Mouse (Mus musculus) embryonic facial prominence, embryonic 10.5 days (tissue): ENCODE measurements around the gene Mak. TPM values are rescaled to one million over a fixed set of nuclear protein-coding genes. Genes with fewer than 3 reads are reported as not detected.

ENCODE experiments used
- DNase-seq: peaks from one replicate; pipeline ENCODE4 v3.0.0-alpha.2; 2017; ENCODE audit warnings: low spot score
- H3K27ac ChIP-seq: fragments of 300-500 bp; sonication (generic); replicated peaks from 2 replicates; pipeline ENCODE4 v1.5.1; 2016; ENCODE audit warnings: mild to moderate bottlenecking
- H3K27me3 ChIP-seq: fragments of 300-500 bp; sonication (generic); replicated peaks from 2 replicates; pipeline ENCODE4 v1.6.1; 2016; ENCODE audit warnings: low read depth, mild to moderate bottlenecking; ENCODE audit not compliant: poor library complexity, severe bottlenecking
- H3K36me3 ChIP-seq: fragments of 300-500 bp; sonication (generic); replicated peaks from 2 replicates; pipeline ENCODE4 v1.6.1; 2016; ENCODE audit warnings: mild to moderate bottlenecking, moderate library complexity
- H3K4me1 ChIP-seq: fragments of 300-500 bp; sonication (generic); 2 replicates; pipeline ENCODE4 v1.6.1; 2016
- H3K4me3 ChIP-seq: fragments of 300-500 bp; sonication (generic); 2 replicates; pipeline ENCODE4 v1.5.1; 2016; ENCODE audit warnings: mild to moderate bottlenecking, moderate library complexity
- H3K9me3 ChIP-seq: fragments of 300-500 bp; sonication (generic); 2 replicates; pipeline ENCODE4 v1.6.1; 2016; ENCODE audit warnings: mild to moderate bottlenecking
- WGBS: fragments of 180-500 bp; shearing (Covaris S2); methylation state at CpG from one replicate; pipeline ENCODE4 v1.1.7; 2016; 5-methylcytosine and 5-hydroxymethylcytosine counted together
- polyA plus RNA-seq: library from polyadenylated mRNA; unstranded; fragments of >200 nt; fragmentation: Nextera tagmentation; extraction: Ambion mirVana; gene quantifications from 2 replicates; pipeline ENCODE4 v1.2.1, GENCODE M21; 2016

Gene Mak
- polyA plus RNA-seq, 1 experiment from 2014 or later = 0.95 TPM

- no peak for DNase-seq
- Histone ChIP-seq H3K27ac (no peak overlapping the region), H3K4me1 (no peaks in the 10 kb centered on the region; the same call in 1 of the 2 replicates), H3K4me3 (no peak overlapping the region), H3K27me3 (0 out of 2 replicates have a peak, but pooled peaks cover 4% of the 10 kb centered on the region), H3K9me3 (no peaks in the 10 kb centered on the region), H3K36me3 (no peaks in the 10 kb centered on the region)
- 85% methylated on average over 6 of the region's 6 CpGs for WGBS
Measured at GRCm38 (mm10) chr13:41047280-41047679, 32.2 kb downstream of the Mak start.

- Histone ChIP-seq H3K36me3 (no peaks in the 10 kb centered on the region), H3K4me3 (no peak overlapping the region), H3K27ac (no peak overlapping the region), H3K4me1 (no peaks in the 10 kb centered on the region), H3K27me3 (0 out of 2 replicates have a peak, but pooled peaks cover 4% of the 10 kb centered on the region), H3K9me3 (no peaks in the 10 kb centered on the region)
- no peak for DNase-seq
- 91% methylated on average over 8 of the region's 8 CpGs for WGBS
Measured at GRCm38 (mm10) chr13:41045901-41046300, 33.6 kb downstream of the Mak start.

- Histone ChIP-seq H3K36me3 (no peaks in the 10 kb centered on the region), H3K27me3 (no peaks in the 10 kb centered on the region), H3K27ac (no peak overlapping the region), H3K9me3 (no peaks in the 10 kb centered on the region), H3K4me1 (no peaks in the 10 kb centered on the region), H3K4me3 (no peak overlapping the region)
- 90% methylated on average over 4 of the region's 4 CpGs for WGBS
- DNase-seq = no peak
Measured at GRCm38 (mm10) chr13:41042511-41042910, 37.0 kb downstream of the Mak start.

- no peak overlapping the region for H3K27ac ChIP-seq
- 82% methylated on average over 5 of the region's 5 CpGs for WGBS
- no peak overlapping the region for H3K4me3 ChIP-seq
- H3K4me1 ChIP-seq = 0 out of 2 replicates have a peak, but pooled peaks cover 5% of the 10 kb centered on the region
- no peaks in the 10 kb centered on the region for H3K36me3 ChIP-seq
- no peaks in the 10 kb centered on the region for H3K27me3 ChIP-seq
- no peaks in the 10 kb centered on the region for H3K9me3 ChIP-seq
- DNase-seq = no peak
Measured at GRCm38 (mm10) chr13:41030098-41030497, 49.4 kb downstream of the Mak start.

GRCm38 (mm10) chr13:41022099-41022498, 57.4 kb downstream of the Mak start:
- Histone ChIP-seq H3K4me3 (no peak overlapping the region), H3K36me3 (peaks cover 61% of the 10 kb centered on the region), H3K27ac (no peak overlapping the region), H3K9me3 (no peaks in the 10 kb centered on the region), H3K27me3 (no peaks in the 10 kb centered on the region), H3K4me1 (peaks cover 6% of the 10 kb centered on the region)
- 90% methylated on average over 13 of the region's 13 CpGs for WGBS
- no peak for DNase-seq

DNA sequence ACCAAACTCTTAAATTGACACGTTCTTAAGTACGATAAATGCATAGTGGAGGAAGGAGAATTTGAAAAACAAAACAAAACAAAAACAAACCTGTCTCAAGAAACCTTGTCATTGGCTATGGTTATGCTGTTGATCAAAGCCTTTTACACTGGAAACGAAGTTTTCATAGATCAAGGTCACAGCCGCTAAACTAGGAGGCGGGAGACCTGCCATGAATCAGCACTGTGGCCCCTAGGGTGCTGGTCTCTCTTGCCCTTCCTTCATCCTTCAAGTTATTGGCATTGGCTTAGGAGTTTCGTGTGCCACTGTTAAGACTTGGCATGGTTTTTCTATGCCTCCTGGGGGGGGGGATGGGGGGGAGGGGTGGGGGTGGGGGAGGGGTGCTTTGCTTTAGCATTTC, 57.9 kb downstream of the Mak start:
- Histone ChIP-seq H3K4me3 (no peak overlapping the region), H3K27me3 (no peaks in the 10 kb centered on the region), H3K27ac (no peak overlapping the region), H3K36me3 (peaks cover 61% of the 10 kb centered on the region), H3K4me1 (peaks cover 11% of the 10 kb centered on the region), H3K9me3 (no peaks in the 10 kb centered on the region)
- no peak for DNase-seq
- WGBS = 90% methylated on average over 6 of the region's 6 CpGs

DNA sequence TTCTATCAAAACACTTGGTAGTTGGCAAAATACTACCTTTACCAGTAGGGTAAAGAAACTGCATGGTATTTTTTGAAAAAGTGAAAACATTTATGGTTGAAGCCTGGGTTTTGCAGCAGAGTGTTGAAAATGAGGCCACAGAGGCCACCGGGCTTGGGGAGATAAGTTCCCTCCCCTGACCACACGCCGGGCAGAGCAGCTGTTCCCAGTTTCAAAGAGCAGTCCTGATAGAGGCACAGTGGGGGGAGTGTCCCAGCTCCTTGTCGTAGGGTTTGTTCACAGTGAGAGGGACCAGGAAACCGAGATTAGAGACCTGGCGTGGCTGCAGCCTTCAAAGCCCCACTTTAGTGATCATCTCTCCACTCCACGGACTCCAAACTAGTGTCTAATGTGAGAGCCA, 59.0 kb downstream of the Mak start:
- 72% methylated on average over 7 of the region's 7 CpGs for WGBS

GRCm38 (mm10) chr13:41018756-41019591, 60.5 kb downstream of the Mak start:
- no peak overlapping the region for H3K4me3 ChIP-seq
- H3K27me3 ChIP-seq = no peaks in the 10 kb centered on the region
- H3K4me1 ChIP-seq = peaks cover 19% of the 10 kb centered on the region
- H3K36me3 ChIP-seq = peaks cover 72% of the 10 kb centered on the region
- H3K27ac ChIP-seq = peak overlapping the region; percentile 14; the same call in 1 of the 2 replicates
- H3K9me3 ChIP-seq = no peaks in the 10 kb centered on the region
- 92% methylated on average over 13 of the region's 13 CpGs for WGBS
- DNase-seq = no peak

More for the DNA sequence above, 59.0 kb downstream of the Mak start:
- peaks cover 61% of the 10 kb centered on the region for H3K36me3 ChIP-seq
- no peak overlapping the region for H3K4me3 ChIP-seq
- no peak for DNase-seq
- H3K4me1 ChIP-seq = peaks cover 16% of the 10 kb centered on the region
- H3K9me3 ChIP-seq = no peaks in the 10 kb centered on the region
- no peaks in the 10 kb centered on the region for H3K27me3 ChIP-seq
- no peak overlapping the region for H3K27ac ChIP-seq

GRCm38 (mm10) chr13:41018236-41018635, 61.3 kb downstream of the Mak start:
- Histone ChIP-seq H3K27ac (0 out of 2 replicates have a peak overlapping the region, but pooled peaks have one; percentile 14), H3K9me3 (no peaks in the 10 kb centered on the region), H3K4me3 (peak overlapping the region; percentile 27; the same call in 1 of the 2 replicates), H3K36me3 (peaks cover 72% of the 10 kb centered on the region), H3K4me1 (peaks cover 19% of the 10 kb centered on the region), H3K27me3 (no peaks in the 10 kb centered on the region)
- DNase-seq = no peak
- 92% methylated on average over 9 of the region's 9 CpGs for WGBS

DNA sequence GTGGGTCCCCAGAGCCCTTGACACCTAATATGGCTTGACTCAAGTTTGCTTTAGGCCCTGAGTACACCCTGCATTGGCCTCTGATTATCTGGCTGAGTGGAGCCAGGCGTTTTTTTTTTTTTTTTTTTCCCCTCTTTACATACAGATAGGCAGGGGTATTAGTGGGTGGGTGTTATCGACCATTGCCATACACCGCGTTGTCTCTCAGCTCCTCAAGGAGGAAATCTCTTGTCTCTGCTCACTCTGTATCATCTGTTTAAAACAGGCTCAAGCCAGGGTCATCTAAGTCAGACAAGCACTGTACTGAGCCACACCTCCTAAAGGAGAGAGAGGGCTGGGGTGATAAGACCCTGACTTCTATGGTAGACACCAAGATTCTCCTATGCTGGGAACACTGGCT, 61.7 kb downstream of the Mak start:
- Histone ChIP-seq H3K36me3 (peaks cover 73% of the 10 kb centered on the region), H3K9me3 (no peaks in the 10 kb centered on the region), H3K4me3 (peak overlapping the region; percentile 75; the same call in 1 of the 2 replicates), H3K27ac (0 out of 2 replicates have a peak overlapping the region, but pooled peaks have one; percentile 14), H3K27me3 (no peaks in the 10 kb centered on the region), H3K4me1 (peaks cover 19% of the 10 kb centered on the region)
- 86% methylated on average over 4 of the region's 4 CpGs for WGBS
- no peak for DNase-seq

DNA sequence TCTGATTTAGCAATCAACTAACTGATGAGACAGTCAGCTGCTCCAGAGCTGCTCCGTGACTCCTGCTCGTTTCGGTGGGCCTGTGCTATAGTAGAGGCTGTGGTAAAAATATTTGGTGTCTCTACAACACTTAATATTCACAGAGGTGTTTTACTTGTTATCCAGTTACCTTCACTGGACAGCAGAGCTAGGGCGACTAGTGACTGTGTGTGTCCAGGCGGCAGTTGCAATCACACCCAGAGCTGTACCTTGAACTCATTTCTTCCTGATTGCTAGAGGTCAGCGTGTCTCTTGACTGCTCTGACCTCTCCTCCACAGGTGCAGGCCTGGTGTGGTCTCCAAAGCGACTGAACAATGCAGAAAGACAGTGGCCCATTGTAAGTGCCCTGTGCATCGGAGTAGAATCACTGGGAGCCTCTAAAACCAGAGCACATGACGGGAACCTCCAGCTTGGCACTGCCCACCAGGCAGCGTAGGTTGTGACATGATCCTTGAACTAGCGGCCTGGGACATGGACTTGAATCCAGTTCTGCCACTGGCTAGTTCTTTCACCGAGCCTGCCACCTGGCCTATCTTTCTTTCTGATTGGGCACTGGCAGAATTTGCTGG, 62.6 kb downstream of the Mak start:
- H3K4me1 ChIP-seq = peaks cover 19% of the 10 kb centered on the region
- WGBS = 40% methylated on average over 12 of the region's 12 CpGs
- no peaks in the 10 kb centered on the region for H3K9me3 ChIP-seq
- peak overlapping the region; percentile 75 for H3K4me3 ChIP-seq
- no peaks in the 10 kb centered on the region for H3K27me3 ChIP-seq
- H3K36me3 ChIP-seq = peaks cover 75% of the 10 kb centered on the region
- H3K27ac ChIP-seq = peak overlapping the region; percentile 92
- DNase-seq = peak; percentile 28

DNA sequence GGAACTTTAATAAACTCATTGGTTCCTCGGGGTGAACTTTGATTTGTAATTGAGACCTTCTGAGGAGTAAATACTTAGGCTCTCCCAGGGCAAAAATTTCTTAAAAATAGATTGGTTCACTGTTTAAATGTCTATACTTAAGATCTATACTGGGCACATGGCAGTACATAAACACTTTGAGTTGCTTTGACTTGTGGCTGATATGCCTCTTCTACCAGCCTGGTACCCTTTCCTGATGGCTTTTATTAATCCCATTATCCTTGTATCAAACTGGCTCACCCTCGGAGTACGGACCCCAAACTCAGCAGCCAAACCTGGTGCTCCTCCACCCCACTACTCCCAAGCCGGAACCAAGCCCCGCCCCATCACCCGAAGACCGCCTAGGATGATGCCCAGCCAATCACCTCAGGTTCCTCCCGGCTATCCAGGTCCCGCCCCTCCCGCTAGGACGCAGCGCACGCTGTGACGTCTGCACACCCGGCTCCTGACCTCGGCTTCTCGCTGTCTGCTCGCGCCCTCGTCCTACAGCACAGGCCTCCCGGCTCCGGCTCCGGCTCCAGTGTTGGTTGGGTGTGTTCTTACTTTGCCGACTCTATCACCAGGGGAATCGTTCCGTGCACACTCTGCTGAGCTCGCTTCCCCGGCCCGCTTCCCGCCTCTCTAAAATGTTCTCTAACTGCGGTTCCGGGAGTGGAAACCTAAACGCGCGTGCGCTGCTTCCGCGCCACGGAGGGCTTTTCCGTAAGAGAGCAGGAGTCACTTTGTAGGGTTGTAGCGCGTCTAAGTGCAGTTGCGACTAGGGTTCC, 63.5 kb downstream of the Mak start, which contains the start of gene Tmem14c:
Tmem14c (plus strand) TSS at position 464 of the 806 bp plus-strand sequence.
- Histone ChIP-seq H3K27ac (peak within 1 kb of the TSS; percentile 92), H3K27me3 (no peaks in the 10 kb centered on the region), H3K4me3 (peak within 1 kb of the TSS; percentile 75), H3K4me1 (peaks cover 19% of the 10 kb centered on the region), H3K9me3 (no peaks in the 10 kb centered on the region), H3K36me3 (peaks cover 75% of the 10 kb centered on the region)
- peak; percentile 96 for DNase-seq
- under 1% methylated on average over 43 of the region's 43 CpGs for WGBS
